Mouse (Mus musculus): ENCODE measurements around the gene Pds5b.
"Not testable (repeated sequence)": the region's sequence is repeated elsewhere in the genome, so short reads cannot be mapped to it uniquely, and the experiment has no call there.

Pds5b gene

GRCm38 (mm10) chr5:150702714-150703113 lies 29.2 kb downstream of the Pds5b start:
- peak in 1 of 2 experiments; percentile 28 for DNase-seq (ENCODE audit: low spot score in 2 of 2)

- DNase-seq (ENCODE audit: low spot score in 2 of 2), result not testable (repeated sequence)
These were observed 33.1 kb downstream of the Pds5b start for GRCm38 (mm10) chr5:150706651-150707050.

DNA sequence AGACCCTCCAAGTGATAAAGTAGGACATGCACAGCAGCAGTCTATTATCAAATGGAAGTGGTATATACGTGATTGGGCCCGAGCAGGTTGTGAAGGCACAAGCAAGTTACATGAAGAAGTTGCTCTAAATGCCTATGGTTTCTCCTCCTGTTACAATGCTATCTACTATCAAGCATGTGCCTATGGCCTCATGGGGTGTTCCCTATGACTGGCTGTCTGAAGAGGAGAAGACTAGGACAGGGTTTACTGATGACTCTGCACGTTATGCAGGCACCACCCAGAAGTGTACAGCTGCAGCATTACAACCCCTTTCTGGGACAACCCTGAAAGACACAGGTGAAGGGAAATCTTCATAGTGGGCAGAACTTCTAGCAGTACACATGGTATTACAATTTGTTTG lies 33.6 kb downstream of the Pds5b start:
- not testable (repeated sequence) for DNase-seq (ENCODE audit: low spot score in 2 of 2)

DNA sequence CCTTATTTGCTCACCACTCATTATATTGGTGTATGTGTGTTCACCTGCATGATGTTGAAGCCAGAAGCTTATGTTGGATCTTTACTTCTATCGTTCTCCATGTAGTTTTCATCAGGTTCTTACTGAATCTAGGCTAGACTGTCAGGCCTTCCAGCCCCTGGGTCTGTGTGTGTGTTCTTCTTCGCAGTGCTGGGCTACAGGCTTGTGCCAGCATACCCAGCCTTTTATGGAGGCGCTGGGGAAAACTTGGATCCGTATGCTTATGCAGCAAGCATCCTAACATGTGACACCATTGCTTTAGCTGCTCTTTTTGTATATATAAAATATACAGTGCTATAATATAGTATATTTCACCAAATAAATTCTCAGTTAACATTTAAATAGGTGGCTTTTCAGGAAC lies 38.0 kb downstream of the Pds5b start:
- DNase-seq (ENCODE audit: low spot score in 2 of 2), result no peak

DNA sequence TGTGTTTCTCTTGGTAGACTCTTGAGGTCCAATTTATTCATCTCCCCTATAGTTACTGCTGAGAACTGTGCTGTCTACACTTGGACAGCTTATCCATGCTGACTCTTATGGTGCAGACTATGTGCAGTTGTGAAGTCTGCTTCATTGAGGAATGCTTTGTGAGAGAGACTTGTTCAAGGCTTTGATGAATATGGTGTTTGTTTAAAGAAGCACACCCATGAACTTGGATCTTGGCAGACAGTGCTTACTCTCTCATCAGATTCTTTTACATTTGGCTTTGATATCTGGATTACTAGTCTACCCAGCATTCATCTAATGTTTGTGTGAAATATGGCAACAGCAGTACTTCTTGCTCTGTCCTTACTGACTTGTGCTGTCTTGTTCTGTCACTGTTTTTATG lies 39.9 kb downstream of the Pds5b start:
- no peak for DNase-seq (ENCODE audit: low spot score in 2 of 2)

- DNase-seq (ENCODE audit: low spot score in 2 of 2), result peak in 1 of 2 experiments; percentile 37
These were observed 44.2 kb downstream of the Pds5b start for GRCm38 (mm10) chr5:150717775-150718174.

GRCm38 (mm10) chr5:150724641-150725040 lies 51.1 kb downstream of the Pds5b start:
- no peak for DNase-seq (ENCODE audit: low spot score in 2 of 2)

- not testable (repeated sequence) for DNase-seq (ENCODE audit: low spot score in 2 of 2)
These were observed 63.5 kb downstream of the Pds5b start for GRCm38 (mm10) chr5:150737028-150737427.

DNA sequence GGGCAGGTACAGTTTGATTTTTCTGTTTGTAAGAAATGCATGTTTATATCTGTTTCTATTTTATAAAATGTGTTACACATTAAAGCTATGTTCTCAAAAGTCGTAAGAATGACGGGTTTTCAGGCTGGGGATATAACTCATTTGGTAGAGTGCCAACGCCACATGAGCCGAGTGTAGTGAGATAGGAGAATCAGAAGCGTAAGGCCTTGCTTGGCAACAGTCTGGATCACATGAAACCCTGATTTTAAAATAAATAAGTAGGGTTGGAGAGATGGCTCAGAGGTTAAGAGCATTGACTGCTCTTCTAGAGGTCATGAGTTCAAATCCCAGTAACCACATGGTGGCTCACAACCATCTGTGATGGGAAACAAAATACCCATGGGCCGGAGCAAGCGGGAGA lies 65.8 kb downstream of the Pds5b start:
- no peak for DNase-seq (ENCODE audit: low spot score in 2 of 2)

DNA sequence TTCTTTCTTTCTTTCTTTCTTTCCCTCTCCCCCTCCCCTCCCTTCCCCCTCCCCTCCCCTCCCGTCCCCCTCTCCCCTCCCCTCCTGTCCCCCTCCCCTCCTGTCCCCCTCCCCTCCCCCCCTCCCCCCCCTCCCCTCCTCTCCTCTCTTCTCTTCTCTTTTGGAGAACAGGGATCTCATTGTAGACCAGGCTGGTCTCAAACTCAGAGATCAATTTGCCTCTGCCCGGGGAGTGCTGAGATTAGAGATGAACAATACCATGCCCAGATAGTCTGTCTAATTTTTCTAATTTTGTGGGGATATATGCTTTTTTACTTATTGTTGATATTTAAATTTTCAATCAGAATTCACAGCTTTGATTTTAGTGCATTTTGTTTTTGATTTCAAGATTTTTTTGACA lies 67.1 kb downstream of the Pds5b start:
- no peak for DNase-seq (ENCODE audit: low spot score in 2 of 2)

DNA sequence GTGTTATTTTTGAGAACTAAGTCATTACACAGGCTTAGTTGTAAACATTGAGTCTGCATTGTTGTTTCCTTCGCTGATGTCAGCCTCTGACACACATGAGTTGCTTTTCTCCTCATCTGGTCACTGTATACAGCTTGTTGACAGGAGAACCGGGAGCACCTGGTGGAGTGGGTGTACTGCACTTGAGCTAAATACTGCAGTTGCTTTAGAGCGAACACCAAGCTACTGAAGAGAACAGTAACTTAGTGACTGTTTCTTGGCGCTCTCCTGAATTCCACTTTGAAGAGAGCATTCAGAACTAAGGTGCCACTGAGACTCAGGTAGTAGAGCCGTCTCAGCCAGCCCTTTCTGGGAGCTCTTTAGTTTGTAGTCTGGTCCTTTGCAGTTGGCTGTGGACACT lies 83.1 kb downstream of the Pds5b start:
- DNase-seq (ENCODE audit: low spot score in 2 of 2), result no peak

DNA sequence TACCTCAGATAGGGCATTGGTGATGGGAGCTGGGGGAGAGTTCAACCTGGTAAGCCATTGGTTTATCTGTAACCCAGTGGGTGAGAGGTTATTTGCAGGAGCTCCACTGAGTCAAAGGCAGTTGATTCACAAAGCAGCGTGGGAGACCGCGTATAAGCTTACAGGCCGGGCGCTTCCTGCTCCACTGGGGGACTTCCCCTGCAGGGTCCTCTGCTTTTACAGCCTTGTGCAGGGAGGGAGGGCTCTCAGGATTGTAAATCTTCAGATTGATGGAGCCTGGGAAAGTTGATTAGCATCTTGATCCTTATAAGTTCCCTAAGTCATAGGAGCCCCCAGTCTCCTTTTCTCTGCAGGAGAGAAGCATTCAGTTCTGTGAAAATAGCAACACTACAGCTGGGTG lies 98.9 kb downstream of the Pds5b start:
- DNase-seq (ENCODE audit: low spot score in 2 of 2), result no peak

GRCm38 (mm10) chr5:150773083-150773482 lies 99.5 kb downstream of the Pds5b start:
- no peak for DNase-seq (ENCODE audit: low spot score in 2 of 2)

DNA sequence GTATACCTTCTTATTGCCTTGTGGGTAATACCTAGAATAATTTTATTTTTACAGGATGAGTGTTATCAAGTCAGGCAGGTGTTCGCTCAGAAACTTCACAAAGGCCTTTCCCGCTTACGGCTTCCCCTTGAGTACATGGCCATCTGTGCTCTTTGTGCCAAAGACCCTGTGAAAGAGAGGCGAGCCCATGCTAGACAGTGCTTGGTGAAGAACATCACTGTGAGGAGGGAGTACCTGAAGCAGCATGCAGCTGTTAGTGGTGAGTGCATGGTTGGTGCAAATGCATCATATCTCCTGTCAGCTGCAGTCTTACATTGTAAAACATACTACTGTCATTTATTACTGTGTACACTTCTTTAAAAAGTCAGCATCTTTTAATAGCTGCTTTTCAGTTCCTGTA lies 114.7 kb downstream of the Pds5b start:
- no peak for DNase-seq (ENCODE audit: low spot score in 2 of 2)

DNA sequence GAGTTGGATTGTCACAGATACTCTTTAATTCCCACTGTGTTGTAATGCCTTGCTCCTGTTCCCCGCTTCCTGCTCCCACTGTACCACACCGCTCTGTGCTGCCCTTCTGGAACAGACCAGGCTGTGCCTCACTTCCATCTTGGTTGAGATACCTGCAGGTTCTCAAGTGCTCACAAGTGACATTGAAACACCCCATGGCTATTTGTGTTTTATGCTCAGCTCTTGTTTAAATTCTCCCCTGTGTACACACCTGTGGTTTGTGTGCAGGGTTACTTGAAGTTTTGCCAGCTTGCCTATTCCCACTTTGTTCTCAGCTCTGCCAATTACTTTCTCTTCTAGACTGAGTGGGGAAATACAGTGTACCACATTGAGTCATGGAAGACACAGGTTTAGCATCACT lies 115.5 kb downstream of the Pds5b start:
- no peak for DNase-seq (ENCODE audit: low spot score in 2 of 2)

DNA sequence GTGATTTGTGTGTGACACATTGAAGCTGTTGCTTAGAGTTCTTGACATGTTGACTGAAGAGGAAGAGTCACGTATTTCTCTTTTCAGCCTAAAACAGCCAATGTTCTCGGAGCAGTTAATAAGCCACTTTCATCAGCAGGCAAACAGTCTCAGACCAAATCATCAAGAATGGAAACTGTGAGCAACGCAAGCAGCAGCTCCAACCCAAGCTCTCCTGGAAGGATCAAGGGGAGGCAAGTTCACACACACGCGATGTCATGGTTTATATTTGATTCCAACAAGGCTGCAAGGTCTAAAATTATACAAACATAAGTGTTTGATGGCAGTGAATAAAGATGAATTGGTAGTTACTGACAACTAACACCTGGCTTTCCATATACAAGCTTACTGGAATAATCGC lies 120.6 kb downstream of the Pds5b start:
- no peak for DNase-seq (ENCODE audit: low spot score in 2 of 2)

- DNase-seq (ENCODE audit: low spot score in 2 of 2), result no peak
These were observed 126.5 kb downstream of the Pds5b start for GRCm38 (mm10) chr5:150800056-150800455.

GRCm38 (mm10) chr5:150814111-150814990 lies 140.8 kb downstream of the Pds5b start:
- DNase-seq (ENCODE audit: low spot score in 2 of 2), result no peak

DNA sequence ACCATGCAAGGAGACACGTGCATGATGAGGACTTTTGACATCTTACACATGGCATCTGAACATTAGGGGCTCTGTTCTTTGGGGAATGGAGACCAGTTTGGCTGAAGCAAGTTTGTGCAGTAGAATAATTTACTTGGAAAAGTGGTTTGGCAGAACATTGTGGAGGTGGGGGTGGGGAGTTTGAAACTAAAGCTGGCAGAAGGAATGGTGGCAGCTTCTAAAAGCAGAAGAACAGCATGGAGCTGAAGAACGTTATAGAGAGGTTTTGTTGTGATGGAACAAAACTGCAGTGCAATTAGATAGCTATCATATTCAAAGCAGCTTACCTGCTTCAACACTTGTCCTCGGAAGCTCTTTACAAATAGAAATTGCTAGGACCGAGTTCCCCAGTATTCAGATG lies 141.9 kb downstream of the Pds5b start:
- no peak for DNase-seq (ENCODE audit: low spot score in 2 of 2)

DNA sequence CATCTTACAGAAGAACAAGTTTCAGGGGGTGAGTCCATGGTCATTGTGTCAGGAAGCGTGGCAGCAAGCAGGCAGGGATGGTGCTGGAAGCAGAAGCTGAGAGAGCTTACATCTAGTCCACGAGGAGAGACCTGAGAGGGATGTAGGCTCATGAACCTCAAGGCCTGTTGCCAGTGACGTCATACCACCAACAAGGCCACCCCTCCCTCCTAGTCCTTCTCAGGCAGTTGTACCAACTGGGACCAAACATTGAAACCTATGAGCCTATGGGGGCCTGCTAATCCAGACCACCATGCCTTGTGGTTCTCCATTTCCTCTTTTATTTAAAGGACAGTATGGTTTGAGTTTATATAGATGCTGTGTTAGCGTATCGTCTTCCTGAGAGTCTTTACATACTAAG lies 143.2 kb downstream of the Pds5b start:
- no peak for DNase-seq (ENCODE audit: low spot score in 2 of 2)

DNA sequence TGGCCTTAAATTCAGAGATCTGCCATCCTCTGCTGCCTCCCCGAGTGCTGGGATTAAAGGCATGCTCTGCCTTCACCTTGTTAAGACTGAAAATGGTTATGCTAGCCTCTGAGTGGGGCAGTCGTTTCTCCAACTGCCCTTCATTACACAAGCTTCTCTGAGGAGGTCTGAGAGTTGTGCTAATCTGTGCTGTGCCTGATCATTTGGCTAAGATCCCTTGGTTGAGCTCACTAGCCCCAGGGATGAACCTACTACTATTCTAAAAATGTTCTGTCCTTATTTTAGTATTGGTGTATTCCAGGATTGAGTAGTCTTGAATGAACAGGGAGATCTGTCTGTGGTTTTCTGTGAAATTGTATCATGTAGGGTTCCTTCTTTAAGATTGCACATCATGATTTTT lies 144.5 kb downstream of the Pds5b start:
- DNase-seq (ENCODE audit: low spot score in 2 of 2), result no peak

GRCm38 (mm10) chr5:150818886-150819285 lies 145.3 kb downstream of the Pds5b start:
- no peak for DNase-seq (ENCODE audit: low spot score in 2 of 2)

GRCm38 (mm10) chr5:150819520-150819919 lies 146.0 kb downstream of the Pds5b start:
- DNase-seq (ENCODE audit: low spot score in 2 of 2), result no peak

DNA sequence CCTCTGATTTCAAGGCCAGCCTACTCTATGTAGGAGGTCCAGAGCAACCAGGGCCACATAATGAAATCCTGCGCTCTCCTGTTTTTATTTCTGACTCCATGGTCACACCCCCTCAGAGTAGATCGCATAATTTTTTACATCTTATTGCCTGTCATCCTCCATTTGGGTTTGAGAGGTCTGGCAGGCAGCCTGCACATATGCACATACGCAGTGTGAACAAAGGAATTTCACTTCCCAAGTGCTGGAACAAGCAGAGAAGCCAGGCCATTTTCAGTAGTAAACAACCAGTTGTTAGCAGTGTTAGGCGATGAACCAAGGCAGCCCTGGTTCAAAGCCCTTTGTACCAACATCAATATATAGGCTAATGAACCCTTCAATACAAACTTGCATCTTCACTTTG lies 147.6 kb downstream of the Pds5b start:
- DNase-seq (ENCODE audit: low spot score in 2 of 2), result no peak

Measured in thymus, postnatal 10 days (tissue).